Mouse (Mus musculus): ENCODE measurements at regions not wholly inside any gene's neighbourhood (a gene's known extent, or its start where the extent isn't known, plus 50 kb on each side); places are given as distances from the start of the nearest gene placed in this dataset.

- Histone ChIP-seq H3K4me3 (ENCODE audit: control insufficient read depth in 1 of 2, insufficient read depth in 1 of 2, low read depth in 2 of 2, low read length in 2 of 2) (no peak overlapping the region), H3K27ac (ENCODE audit: control insufficient read depth, low read depth, low read length) (no peak overlapping the region), H3K36me3 (ENCODE audit: control insufficient read depth in 1 of 2, insufficient read depth in 2 of 2, low read length in 2 of 2) (no peaks in the 10 kb centered on the region), H3K9me3 (replicated peaks; ENCODE audit: insufficient read depth, low read length) (no peaks in the 10 kb centered on the region), H3K9ac (ENCODE audit: control insufficient read depth, low read depth, low read length, poor library complexity, severe bottlenecking) (no peak overlapping the region), H3K27me3 (ENCODE audit: control insufficient read depth in 1 of 2, insufficient read depth in 2 of 2, low read length in 2 of 2) (no peaks in the 10 kb centered on the region), H3K4me1 (ENCODE audit: control insufficient read depth in 1 of 2, insufficient read depth in 2 of 2, low read length in 2 of 2) (no peaks in the 10 kb centered on the region), H3K79me2 (ENCODE audit: control insufficient read depth, insufficient read depth, low read length, poor library complexity) (no peaks in the 10 kb centered on the region)
- DNase-seq (ENCODE audit: low read depth, low spot score), result no peak
- no peak for TF ChIP-seq JUND (IDR thresholded peaks at IDR 0.05; ENCODE audit: low read depth, low read length)
- TF ChIP-seq EP300 (IDR thresholded peaks at IDR 0.05; ENCODE audit: low read depth in 1 of 2, low read length in 2 of 2), result no peak
- no peak for TF ChIP-seq ZMIZ1 (IDR thresholded peaks at IDR 0.05; ENCODE audit: low read depth, low read length)
- TF ChIP-seq USF1 (IDR thresholded peaks at IDR 0.05; ENCODE audit: low read depth, low read length), result no peak
- no peak for TF ChIP-seq MAX (IDR thresholded peaks at IDR 0.05; ENCODE audit: low read length)
- no peak for TF ChIP-seq POLR2AphosphoS5 (IDR thresholded peaks at IDR 0.05; ENCODE audit: borderline replicate concordance, low read depth, low read length)
- TF ChIP-seq ZKSCAN1 (IDR thresholded peaks at IDR 0.05; ENCODE audit: low read depth, low read length), result no peak
- TF ChIP-seq E2F4 (IDR thresholded peaks at IDR 0.05; ENCODE audit: borderline replicate concordance, low read depth, low read length), result no peak
- no peak for TF ChIP-seq TBP (IDR thresholded peaks at IDR 0.05; ENCODE audit: low read depth, low read length)
- TF ChIP-seq POLR2AphosphoS2 (IDR thresholded peaks at IDR 0.05; ENCODE audit: low read length), result no peak
Measured at GRCm38 (mm10) chr8:34679565-34680291, 568.2 kb upstream of the Gm10131 start.

GRCm38 (mm10) chr8:34678879-34679278, 567.3 kb upstream of the Gm10131 start:
- Histone ChIP-seq H3K27ac (ENCODE audit: control insufficient read depth, low read depth, low read length) (no peak overlapping the region), H3K36me3 (ENCODE audit: control insufficient read depth in 1 of 2, insufficient read depth in 2 of 2, low read length in 2 of 2) (no peaks in the 10 kb centered on the region), H3K79me2 (ENCODE audit: control insufficient read depth, insufficient read depth, low read length, poor library complexity) (no peaks in the 10 kb centered on the region), H3K4me3 (ENCODE audit: control insufficient read depth in 1 of 2, insufficient read depth in 1 of 2, low read depth in 2 of 2, low read length in 2 of 2) (no peak overlapping the region), H3K4me1 (ENCODE audit: control insufficient read depth in 1 of 2, insufficient read depth in 2 of 2, low read length in 2 of 2) (no peaks in the 10 kb centered on the region), H3K27me3 (ENCODE audit: control insufficient read depth in 1 of 2, insufficient read depth in 2 of 2, low read length in 2 of 2) (no peaks in the 10 kb centered on the region), H3K9me3 (replicated peaks; ENCODE audit: insufficient read depth, low read length) (no peaks in the 10 kb centered on the region), H3K9ac (ENCODE audit: control insufficient read depth, low read depth, low read length, poor library complexity, severe bottlenecking) (no peak overlapping the region)
- no peak for TF ChIP-seq CHD1 (IDR thresholded peaks at IDR 0.05; ENCODE audit: low read depth, low read length)
- no peak for TF ChIP-seq MYC (IDR thresholded peaks at IDR 0.05; ENCODE audit: low read depth, low read length)
- no peak for TF ChIP-seq HCFC1 (IDR thresholded peaks at IDR 0.05; ENCODE audit: low read depth, low read length)
- TF ChIP-seq SIN3A (IDR thresholded peaks at IDR 0.05; ENCODE audit: low read length), result no peak
- TF ChIP-seq ELF1 (IDR thresholded peaks at IDR 0.05; ENCODE audit: low read depth, low read length), result no peak
- TF ChIP-seq RAD21 (IDR thresholded peaks at IDR 0.05; ENCODE audit: low read depth, low read length), result no peak
- no peak for TF ChIP-seq MAX (IDR thresholded peaks at IDR 0.05; ENCODE audit: low read length)
- TF ChIP-seq POLR2A (IDR thresholded peaks at IDR 0.05; ENCODE audit: control insufficient read depth in 1 of 2, insufficient read depth in 1 of 2, low read depth in 1 of 2, low read length in 2 of 2, poor library complexity in 1 of 2), result no peak
- no peak for TF ChIP-seq TBP (IDR thresholded peaks at IDR 0.05; ENCODE audit: low read depth, low read length)
- no peak for TF ChIP-seq E2F4 (IDR thresholded peaks at IDR 0.05; ENCODE audit: borderline replicate concordance, low read depth, low read length)
- no peak for TF ChIP-seq USF2 (IDR thresholded peaks at IDR 0.05; ENCODE audit: borderline replicate concordance in 1 of 2, insufficient read depth in 1 of 2, low read depth in 1 of 2, low read length in 2 of 2)
- no peak for TF ChIP-seq ZC3H11A (IDR thresholded peaks at IDR 0.05; ENCODE audit: low read depth, low read length)
- TF ChIP-seq TCF12 (IDR thresholded peaks at IDR 0.05; ENCODE audit: low read depth, low read length), result no peak
- no peak for TF ChIP-seq UBTF (IDR thresholded peaks at IDR 0.05; ENCODE audit: borderline replicate concordance, insufficient read depth, low read depth, low read length)
- DNase-seq (ENCODE audit: low read depth, low spot score), result no peak

Data from MEL (cell line).